Mouse (Mus musculus): ENCODE measurements around the gene Kcnip2.

DNA sequence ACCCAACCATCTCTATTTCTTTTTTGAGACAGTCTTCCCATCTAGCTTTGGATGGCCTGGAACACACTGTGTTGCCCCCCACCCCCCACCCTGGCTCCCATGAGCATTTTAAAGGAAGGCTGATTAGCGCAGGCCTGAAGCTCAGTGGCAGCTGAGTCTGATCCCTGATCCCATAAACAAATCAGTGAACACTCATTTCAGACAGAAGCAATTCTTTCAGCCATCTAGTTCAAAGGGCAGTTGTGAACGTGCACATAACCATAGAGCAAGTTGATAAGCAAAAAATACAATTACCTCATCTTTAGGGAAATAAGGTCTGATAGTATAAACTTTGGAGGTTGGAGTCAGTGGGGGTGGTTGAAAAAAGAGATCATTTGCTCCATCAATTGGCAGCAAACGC, 55.1 kb downstream of the Kcnip2 start:
- TF ChIP-seq POLR2A (IDR thresholded peaks at IDR 0.05; ENCODE audit: borderline replicate concordance, control insufficient read depth, low read depth, low read length) = no peak
- no peak for TF ChIP-seq CTCF (IDR thresholded peaks at IDR 0.05; ENCODE audit: control insufficient read depth, insufficient read depth, low read length)

Data from bone marrow, adult 2 months (tissue).